Mouse (Mus musculus): ENCODE results near the gene Srsf4. TPM values are rescaled to one million over a fixed set of nuclear protein-coding genes. Genes with fewer than 3 reads are reported as not detected.
A peak's percentile ranks its signal among the peaks of the same experiment; 100 is the strongest.

The Srsf4 gene
- polyA plus RNA-seq, 1 experiment from 2014 or later: 167 TPM

- Histone ChIP-seq H3K4me1 (peaks cover 10% of the 10 kb centered on the region), H3K4me2 (replicated peaks) (peak within 1 kb of the TSS; percentile 78), H3K9me3 (no peaks in the 10 kb centered on the region), H3K27ac (replicated peaks) (no peak within 1 kb of the TSS), H3K27me3 (peaks cover 37% of the 10 kb centered on the region), H3K4me3 (peak within 1 kb of the TSS; percentile 86), H3K36me3 (no peaks in the 10 kb centered on the region), H3K9ac (replicated peaks) (peak within 1 kb of the TSS; percentile 68)
- peak; percentile 83 for ATAC-seq (ENCODE audit: low FRiP score, low read depth)
- WGBS: under 1% methylated on average over 37 of the region's 37 CpGs
These were observed 30.1 kb upstream of the Srsf4 start, which contains the start of gene Mecr for GRCm38 (mm10) chr4:131843290-131843743. TSS of gene Mecr (plus strand) at chr4:131843470.

DNA sequence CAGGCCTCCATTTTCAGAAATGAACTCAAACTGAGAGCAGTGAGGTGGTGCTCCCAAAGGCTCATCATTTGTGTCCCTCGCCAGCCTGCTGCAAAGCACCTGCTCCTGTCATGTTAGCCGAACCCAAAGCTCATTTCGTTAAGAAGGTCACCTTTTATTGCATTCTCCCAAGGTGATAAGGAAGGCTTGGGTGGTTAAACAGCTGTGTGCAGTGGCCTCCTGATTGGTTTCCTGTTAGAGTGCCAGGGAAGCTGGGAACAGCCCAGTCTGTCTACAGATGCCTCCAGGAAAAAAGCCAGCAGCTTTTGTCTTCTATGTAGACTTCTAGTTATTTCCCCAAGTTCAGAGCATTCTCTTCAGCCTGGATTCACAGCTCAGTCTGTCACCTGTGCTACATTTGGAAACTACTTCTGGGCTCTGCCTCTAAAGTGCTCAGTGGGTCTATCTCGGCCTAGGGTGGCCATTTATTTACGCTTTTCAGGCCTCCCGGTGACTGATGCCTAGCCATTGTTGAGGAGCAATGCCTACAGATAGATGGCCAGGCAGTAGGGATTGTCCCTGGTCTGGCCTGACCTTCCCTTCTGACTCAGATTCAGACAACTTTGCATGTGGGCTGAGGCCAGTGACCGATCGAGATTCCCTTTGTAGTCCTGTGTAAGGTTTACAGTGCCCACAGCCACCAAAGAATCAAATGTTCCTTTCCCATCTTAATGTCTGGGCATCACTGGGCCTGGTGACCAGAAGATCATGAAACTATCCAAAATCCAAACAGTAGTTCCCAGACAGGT, 27.2 kb upstream of the Srsf4 start:
- Histone ChIP-seq H3K27me3 (peaks cover 11% of the 10 kb centered on the region), H3K27ac (replicated peaks) (no peak overlapping the region), H3K9me3 (no peaks in the 10 kb centered on the region), H3K4me3 (no peak overlapping the region), H3K4me1 (peaks cover 17% of the 10 kb centered on the region), H3K4me2 (replicated peaks) (no peak overlapping the region), H3K9ac (replicated peaks) (no peak overlapping the region), H3K36me3 (no peaks in the 10 kb centered on the region)
- ATAC-seq (ENCODE audit: low FRiP score, low read depth): no peak
- WGBS: 86% methylated on average over 8 of the region's 8 CpGs

- H3K27ac ChIP-seq (replicated peaks): no peak overlapping the region
- H3K27me3 ChIP-seq: no peaks in the 10 kb centered on the region
- H3K9ac ChIP-seq (replicated peaks): no peak overlapping the region
- peaks cover 17% of the 10 kb centered on the region for H3K4me1 ChIP-seq
- H3K9me3 ChIP-seq: no peaks in the 10 kb centered on the region
- WGBS: 89% methylated on average over 6 of the region's 6 CpGs
- H3K36me3 ChIP-seq: no peaks in the 10 kb centered on the region
- no peak overlapping the region for H3K4me2 ChIP-seq (replicated peaks)
- H3K4me3 ChIP-seq: no peak overlapping the region
- no peak for ATAC-seq (ENCODE audit: low FRiP score, low read depth)
These were observed 25.3 kb upstream of the Srsf4 start for GRCm38 (mm10) chr4:131848082-131848481.

- ATAC-seq (ENCODE audit: low FRiP score, low read depth): no peak
- Histone ChIP-seq H3K27me3 (no peaks in the 10 kb centered on the region), H3K27ac (replicated peaks) (peak overlapping the region; percentile 1; the same call in 1 of the 2 replicates), H3K4me2 (replicated peaks) (no peak overlapping the region), H3K4me1 (peaks cover 11% of the 10 kb centered on the region; the same call in 1 of the 2 replicates), H3K4me3 (no peak overlapping the region), H3K9me3 (no peaks in the 10 kb centered on the region), H3K9ac (replicated peaks) (no peak overlapping the region), H3K36me3 (no peaks in the 10 kb centered on the region)
- 44% methylated on average over 5 of the region's 5 CpGs for WGBS
These were observed 23.3 kb upstream of the Srsf4 start for GRCm38 (mm10) chr4:131849986-131850638.

GRCm38 (mm10) chr4:131854950-131855349, 18.5 kb upstream of the Srsf4 start:
- Histone ChIP-seq H3K9me3 (no peaks in the 10 kb centered on the region), H3K4me3 (no peak overlapping the region), H3K27me3 (no peaks in the 10 kb centered on the region), H3K36me3 (0 out of 2 replicates have a peak, but pooled peaks cover 7% of the 10 kb centered on the region), H3K4me1 (peaks cover 8% of the 10 kb centered on the region; the same call in 1 of the 2 replicates), H3K9ac (replicated peaks) (no peak overlapping the region), H3K27ac (replicated peaks) (no peak overlapping the region), H3K4me2 (replicated peaks) (no peak overlapping the region)
- no peak for ATAC-seq (ENCODE audit: low FRiP score, low read depth)
- 88% methylated on average over 5 of the region's 5 CpGs for WGBS

GRCm38 (mm10) chr4:131860492-131861340, 12.7 kb upstream of the Srsf4 start:
- 52% methylated on average over 15 of the region's 15 CpGs for WGBS
- peaks cover 33% of the 10 kb centered on the region for H3K36me3 ChIP-seq
- H3K27me3 ChIP-seq: no peaks in the 10 kb centered on the region
- no peak overlapping the region for H3K4me3 ChIP-seq
- H3K9me3 ChIP-seq: no peaks in the 10 kb centered on the region
- ATAC-seq (ENCODE audit: low FRiP score, low read depth): no peak
- H3K4me1 ChIP-seq: no peaks in the 10 kb centered on the region
- no peak overlapping the region for H3K27ac ChIP-seq (replicated peaks)
- no peak overlapping the region for H3K9ac ChIP-seq (replicated peaks)
- no peak overlapping the region for H3K4me2 ChIP-seq (replicated peaks)

DNA sequence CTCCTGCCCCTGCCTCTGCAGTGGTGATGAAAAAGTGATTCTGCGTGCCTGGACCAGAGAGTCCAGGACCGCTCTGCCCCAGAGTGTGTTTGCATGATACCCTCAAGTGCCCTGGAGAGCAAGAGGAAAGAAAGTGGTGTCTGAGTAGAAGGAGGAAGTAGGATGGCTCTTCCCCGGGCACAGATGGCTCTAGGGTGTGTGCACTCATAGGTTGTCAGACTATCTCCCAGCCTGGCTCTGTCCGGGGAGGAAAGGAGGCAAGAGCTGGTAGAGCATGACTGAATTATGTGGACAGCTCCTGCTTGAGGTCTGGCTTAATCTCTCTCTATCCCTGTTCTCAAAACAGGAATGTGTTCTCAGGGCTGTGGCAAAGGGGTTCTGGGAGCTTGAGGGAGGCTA, 12.1 kb upstream of the Srsf4 start:
- H3K4me3 ChIP-seq: no peak overlapping the region
- no peak overlapping the region for H3K9ac ChIP-seq (replicated peaks)
- no peak overlapping the region for H3K4me2 ChIP-seq (replicated peaks)
- H3K4me1 ChIP-seq: no peaks in the 10 kb centered on the region
- no peak for ATAC-seq (ENCODE audit: low FRiP score, low read depth)
- no peaks in the 10 kb centered on the region for H3K9me3 ChIP-seq
- H3K27ac ChIP-seq (replicated peaks): no peak overlapping the region
- 88% methylated on average over 4 of the region's 4 CpGs for WGBS
- H3K36me3 ChIP-seq: peaks cover 34% of the 10 kb centered on the region
- no peaks in the 10 kb centered on the region for H3K27me3 ChIP-seq

GRCm38 (mm10) chr4:131872672-131873292, 635 bp upstream of the Srsf4 start:
- Histone ChIP-seq H3K4me2 (replicated peaks) (peak overlapping the region; percentile 90), H3K4me3 (peak overlapping the region; percentile 84), H3K9ac (replicated peaks) (peak overlapping the region; percentile 94), H3K27ac (replicated peaks) (peak overlapping the region; percentile 99), H3K27me3 (no peaks in the 10 kb centered on the region), H3K36me3 (no peaks in the 10 kb centered on the region), H3K4me1 (peaks cover 38% of the 10 kb centered on the region), H3K9me3 (no peaks in the 10 kb centered on the region)
- peak; percentile 21 for ATAC-seq (ENCODE audit: low FRiP score, low read depth)
- 13% methylated on average over 11 of the region's 11 CpGs for WGBS

- WGBS: under 1% methylated on average over 20 of the region's 20 CpGs
- H3K9me3 ChIP-seq: no peaks in the 10 kb centered on the region
- peak overlapping the region; percentile 94 for H3K9ac ChIP-seq (replicated peaks)
- peak overlapping the region; percentile 84 for H3K4me3 ChIP-seq
- no peaks in the 10 kb centered on the region for H3K36me3 ChIP-seq
- no peak; the same call in 1 of the 2 replicates for ATAC-seq (ENCODE audit: low FRiP score, low read depth)
- H3K4me2 ChIP-seq (replicated peaks): peak overlapping the region; percentile 90
- no peaks in the 10 kb centered on the region for H3K27me3 ChIP-seq
- H3K27ac ChIP-seq (replicated peaks): peak overlapping the region; percentile 99
- H3K4me1 ChIP-seq: peaks cover 47% of the 10 kb centered on the region
These were observed 736 bp downstream of the Srsf4 start for GRCm38 (mm10) chr4:131874169-131874536.

DNA sequence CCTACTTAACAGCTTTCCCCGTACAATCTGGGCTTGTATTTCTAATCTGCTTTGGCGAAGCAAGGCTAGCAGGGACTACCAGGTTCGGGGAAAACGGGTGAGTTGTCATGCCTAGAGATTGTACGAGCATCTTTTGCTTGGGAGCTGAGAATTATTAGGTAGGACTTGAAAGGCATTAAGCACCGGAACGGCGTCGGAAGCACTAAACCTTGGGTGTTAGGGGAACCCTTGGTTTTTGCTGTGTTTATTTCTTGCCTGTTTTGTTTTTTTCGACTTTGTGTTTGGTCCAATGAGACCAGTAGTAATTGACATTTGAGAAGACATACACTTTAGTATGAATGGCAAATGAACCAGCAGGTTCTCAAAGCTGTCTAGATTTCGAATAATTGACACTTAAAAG, 1.1 kb downstream of the Srsf4 start:
- Histone ChIP-seq H3K4me2 (replicated peaks) (peak overlapping the region; percentile 90), H3K27me3 (no peaks in the 10 kb centered on the region), H3K4me1 (peaks cover 50% of the 10 kb centered on the region), H3K4me3 (peak overlapping the region; percentile 84), H3K36me3 (no peaks in the 10 kb centered on the region), H3K9me3 (no peaks in the 10 kb centered on the region), H3K27ac (replicated peaks) (peak overlapping the region; percentile 99), H3K9ac (replicated peaks) (peak overlapping the region; percentile 94)
- 4% methylated on average over 11 of the region's 11 CpGs for WGBS
- ATAC-seq (ENCODE audit: low FRiP score, low read depth): no peak

GRCm38 (mm10) chr4:131875242-131875641, 1.8 kb downstream of the Srsf4 start:
- peak overlapping the region; percentile 84 for H3K4me3 ChIP-seq
- peaks cover 57% of the 10 kb centered on the region for H3K4me1 ChIP-seq
- H3K27me3 ChIP-seq: no peaks in the 10 kb centered on the region
- no peaks in the 10 kb centered on the region for H3K9me3 ChIP-seq
- ATAC-seq (ENCODE audit: low FRiP score, low read depth): no peak
- peak overlapping the region; percentile 94 for H3K9ac ChIP-seq (replicated peaks)
- no peak overlapping the region for H3K27ac ChIP-seq (replicated peaks)
- 45% methylated on average over 3 of the region's 3 CpGs for WGBS
- H3K4me2 ChIP-seq (replicated peaks): peak overlapping the region; percentile 90
- no peaks in the 10 kb centered on the region for H3K36me3 ChIP-seq

All from midbrain, embryonic 12.5 days (tissue).